Mouse (Mus musculus): ENCODE data around the gene Hyal3. TPM values are rescaled to one million over a fixed set of nuclear protein-coding genes. Genes with fewer than 3 reads are reported as not detected.

The Hyal3 gene
- polyA plus RNA-seq, 2 experiments, result 1.2 to 1.4 TPM

DNA sequence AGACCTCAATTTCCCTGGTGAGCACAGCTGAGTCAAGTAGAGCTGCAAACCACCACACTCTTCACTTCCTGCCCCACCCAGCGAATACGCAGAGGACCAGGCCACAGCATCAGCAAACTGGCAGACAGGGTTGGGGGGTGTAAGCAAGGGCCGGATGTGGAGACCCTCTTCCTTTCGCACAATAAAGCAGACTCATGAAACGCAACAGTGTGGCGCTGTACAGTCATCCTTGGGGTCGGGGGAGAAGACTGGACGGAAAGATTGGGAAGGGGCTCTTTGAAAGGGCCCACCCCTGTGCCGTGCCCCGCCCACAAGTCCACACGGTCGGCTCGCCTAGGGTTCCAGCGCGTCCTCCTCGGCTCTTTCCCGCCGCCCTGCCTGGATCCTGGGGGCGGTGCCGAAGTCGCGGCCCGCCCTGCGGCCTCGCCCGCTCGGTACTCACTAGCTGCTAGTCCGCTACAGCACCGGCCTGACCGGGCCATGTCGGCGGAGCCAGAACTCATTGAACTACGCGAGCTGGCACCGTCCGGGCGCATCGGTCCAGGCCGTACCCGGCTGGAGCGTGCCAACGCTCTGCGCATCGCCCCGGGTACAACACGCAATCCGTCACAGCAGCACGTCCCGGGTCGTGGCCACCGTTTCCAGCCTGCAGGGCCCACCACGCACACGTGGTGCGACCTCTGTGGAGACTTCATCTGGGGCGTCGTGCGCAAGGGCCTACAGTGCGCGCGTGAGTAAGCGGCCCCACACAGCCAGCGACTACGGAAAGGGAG, 29.3 kb upstream of the Hyal3 start, which contains the start of gene Rassf1:
TSS of gene Rassf1 (plus strand) at position 439 of the 773 bp plus-strand sequence.
- DNase-seq (ENCODE audit: low spot score), result peak; percentile 83
- Histone ChIP-seq H3K27me3 (ENCODE audit: control insufficient read depth, insufficient read depth, low read length) (no peaks in the 10 kb centered on the region), H3K9ac (ENCODE audit: low read depth, low read length, severe bottlenecking) (peak within 1 kb of the TSS; percentile 69), H3K4me3 (replicated peaks; ENCODE audit: low read length) (peak within 1 kb of the TSS; percentile 85), H3K27ac (replicated peaks; ENCODE audit: low read depth, low read length) (peak within 1 kb of the TSS; percentile 85), H3K4me2 (replicated peaks; ENCODE audit: low read depth, low read length, severe bottlenecking) (peak within 1 kb of the TSS; percentile 98), H3K36me3 (ENCODE audit: control insufficient read depth, insufficient read depth, low read length) (peaks cover 4% of the 10 kb centered on the region; the same call in 1 of the 2 replicates), H3K4me1 (ENCODE audit: control insufficient read depth, insufficient read depth, low read length) (peaks cover 52% of the 10 kb centered on the region), H3K9me3 (ENCODE audit: control insufficient read depth, low read length) (no peaks in the 10 kb centered on the region)
- WGBS, result under 1% methylated on average over 55 of the region's 63 CpGs
- ATAC-seq (ENCODE audit: low FRiP score, low read depth), result peak; percentile 58
- peak; percentile 52; the same call in 1 of the 2 replicates for TF ChIP-seq POLR2A (IDR thresholded peaks at IDR 0.05; ENCODE audit: borderline replicate concordance, extremely low read depth, insufficient read depth, insufficient read length)

DNA sequence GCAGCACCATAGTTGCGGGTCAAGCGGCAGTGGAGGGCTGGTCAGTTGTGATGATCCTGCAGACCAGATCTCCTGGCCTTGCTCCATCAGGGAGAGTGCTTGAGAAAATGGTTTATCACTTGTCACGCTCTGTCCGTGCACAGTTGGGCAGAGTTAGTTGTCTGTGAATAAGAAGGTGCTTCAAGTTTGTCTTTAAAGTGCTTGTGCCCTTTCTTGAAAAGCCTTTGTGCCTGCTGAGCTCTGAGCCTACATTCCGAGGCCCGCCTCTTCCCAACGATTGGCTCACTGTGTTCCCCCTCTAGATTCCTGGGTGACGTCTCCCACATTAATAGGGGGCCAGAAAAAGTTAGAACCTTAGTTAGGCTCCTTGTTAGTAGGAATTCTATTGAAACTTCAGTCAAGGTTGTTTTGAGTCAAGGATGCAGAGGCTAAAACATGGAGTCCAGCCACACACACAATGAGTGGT, 28.7 kb upstream of the Hyal3 start:
- WGBS, result 7% methylated on average over 8 of the region's 8 CpGs
- Histone ChIP-seq H3K36me3 (ENCODE audit: control insufficient read depth, insufficient read depth, low read length) (peaks cover 10% of the 10 kb centered on the region), H3K4me2 (replicated peaks; ENCODE audit: low read depth, low read length, severe bottlenecking) (peak overlapping the region; percentile 98), H3K4me1 (ENCODE audit: control insufficient read depth, insufficient read depth, low read length) (peaks cover 52% of the 10 kb centered on the region), H3K9ac (ENCODE audit: low read depth, low read length, severe bottlenecking) (peak overlapping the region; percentile 69), H3K9me3 (ENCODE audit: control insufficient read depth, low read length) (no peaks in the 10 kb centered on the region), H3K27ac (replicated peaks; ENCODE audit: low read depth, low read length) (peak overlapping the region; percentile 85), H3K4me3 (replicated peaks; ENCODE audit: low read length) (peak overlapping the region; percentile 85), H3K27me3 (ENCODE audit: control insufficient read depth, insufficient read depth, low read length) (no peaks in the 10 kb centered on the region)
- TF ChIP-seq POLR2A (IDR thresholded peaks at IDR 0.05; ENCODE audit: borderline replicate concordance, extremely low read depth, insufficient read depth, insufficient read length), result no peak
- no peak for ATAC-seq (ENCODE audit: low FRiP score, low read depth)
- DNase-seq (ENCODE audit: low spot score), result peak; percentile 64

DNA sequence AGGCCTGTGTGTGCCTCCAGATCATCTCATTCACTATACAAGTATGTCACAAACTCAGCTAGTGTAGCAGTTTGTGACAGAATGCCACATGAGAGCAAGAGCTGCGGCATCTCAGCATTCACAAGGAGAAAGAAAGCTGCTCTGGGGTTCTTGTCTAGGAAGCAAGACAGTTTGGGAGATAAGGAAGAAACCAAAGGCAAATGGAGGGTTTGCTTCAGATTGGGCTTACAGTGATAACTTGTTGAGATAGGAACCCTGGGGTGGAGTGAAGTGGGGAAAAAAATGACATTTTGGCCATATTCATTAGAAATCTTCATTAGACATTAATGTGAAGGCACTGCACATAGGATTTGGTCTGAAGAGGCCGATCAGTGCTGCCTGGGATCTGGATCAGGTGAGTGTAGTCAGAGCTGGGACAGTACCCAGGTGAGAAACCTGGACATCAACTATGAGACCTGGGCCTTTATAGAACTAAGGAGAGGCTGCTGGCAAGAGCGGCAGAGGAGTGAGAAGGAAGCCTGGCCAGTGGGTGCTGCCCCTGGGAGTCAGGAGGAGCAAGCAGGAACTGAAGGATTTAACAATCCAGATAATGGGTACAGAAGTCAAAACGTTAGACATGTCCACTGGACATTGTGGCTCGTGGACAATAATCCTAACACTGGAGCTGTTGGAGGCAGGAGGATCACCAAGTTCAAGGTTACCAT, 27.8 kb upstream of the Hyal3 start:
- no peak for ATAC-seq (ENCODE audit: low FRiP score, low read depth)
- H3K4me3 ChIP-seq (replicated peaks; ENCODE audit: low read length), result peak overlapping the region; percentile 85
- WGBS, result 67% methylated on average over 5 of the region's 5 CpGs
- H3K4me1 ChIP-seq (ENCODE audit: control insufficient read depth, insufficient read depth, low read length), result peaks cover 44% of the 10 kb centered on the region
- peak overlapping the region; percentile 85; the same call in 1 of the 2 replicates for H3K27ac ChIP-seq (replicated peaks; ENCODE audit: low read depth, low read length)
- H3K9me3 ChIP-seq (ENCODE audit: control insufficient read depth, low read length), result no peaks in the 10 kb centered on the region
- H3K9ac ChIP-seq (ENCODE audit: low read depth, low read length, severe bottlenecking), result peak overlapping the region; percentile 60; the same call in 1 of the 2 replicates
- no peak for TF ChIP-seq POLR2A (IDR thresholded peaks at IDR 0.05; ENCODE audit: borderline replicate concordance, extremely low read depth, insufficient read depth, insufficient read length)
- no peak for DNase-seq (ENCODE audit: low spot score)
- H3K36me3 ChIP-seq (ENCODE audit: control insufficient read depth, insufficient read depth, low read length), result peaks cover 20% of the 10 kb centered on the region
- H3K27me3 ChIP-seq (ENCODE audit: control insufficient read depth, insufficient read depth, low read length), result no peaks in the 10 kb centered on the region
- peak overlapping the region; percentile 98 for H3K4me2 ChIP-seq (replicated peaks; ENCODE audit: low read depth, low read length, severe bottlenecking)

DNA sequence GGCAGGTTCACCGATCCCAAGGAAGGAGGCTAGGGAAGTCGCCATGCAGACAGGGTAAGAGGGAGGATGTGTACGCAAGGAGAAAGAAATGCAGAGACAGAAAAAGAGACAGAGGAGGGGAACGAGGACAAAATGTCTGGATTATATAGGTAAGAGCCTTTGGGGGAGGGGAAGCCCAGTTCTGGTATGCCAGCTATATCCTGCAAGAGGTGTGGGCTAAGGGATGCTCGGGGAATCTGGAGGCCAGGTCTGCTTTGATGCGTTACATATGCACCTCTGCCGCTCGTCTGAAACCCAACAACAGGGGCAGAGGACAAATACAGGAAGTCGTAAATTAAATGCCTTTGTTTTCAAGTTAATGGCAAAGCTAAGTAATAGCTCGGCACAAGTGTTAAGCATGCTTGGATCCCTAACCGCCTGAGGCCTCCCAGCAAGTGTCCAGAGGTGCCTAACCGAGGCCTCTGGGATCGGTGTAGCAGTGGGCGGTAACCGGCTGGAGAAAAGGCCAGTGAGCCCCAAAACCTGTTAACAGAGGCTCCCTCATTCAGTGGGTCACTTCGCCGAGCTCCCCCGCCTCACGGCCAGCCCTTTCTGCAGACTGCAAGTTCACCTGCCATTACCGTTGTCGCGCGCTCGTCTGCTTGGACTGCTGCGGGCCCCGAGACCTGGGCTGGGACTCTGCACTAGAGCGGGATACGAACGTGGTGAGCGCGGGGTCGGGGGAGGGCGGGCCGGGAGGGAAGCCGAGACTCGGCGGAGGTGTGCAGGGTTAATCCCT, 26.9 kb upstream of the Hyal3 start:
- peaks cover 29% of the 10 kb centered on the region for H3K36me3 ChIP-seq (ENCODE audit: control insufficient read depth, insufficient read depth, low read length)
- WGBS, result 7% methylated on average over 37 of the region's 37 CpGs
- no peak for TF ChIP-seq POLR2A (IDR thresholded peaks at IDR 0.05; ENCODE audit: borderline replicate concordance, extremely low read depth, insufficient read depth, insufficient read length)
- no peaks in the 10 kb centered on the region for H3K9me3 ChIP-seq (ENCODE audit: control insufficient read depth, low read length)
- peaks cover 44% of the 10 kb centered on the region for H3K4me1 ChIP-seq (ENCODE audit: control insufficient read depth, insufficient read depth, low read length)
- peak overlapping the region; percentile 79 for H3K27ac ChIP-seq (replicated peaks; ENCODE audit: low read depth, low read length)
- DNase-seq (ENCODE audit: low spot score) (no peak), ATAC-seq (ENCODE audit: low FRiP score, low read depth) (peak; percentile 18)
- no peaks in the 10 kb centered on the region for H3K27me3 ChIP-seq (ENCODE audit: control insufficient read depth, insufficient read depth, low read length)
- H3K9ac ChIP-seq (ENCODE audit: low read depth, low read length, severe bottlenecking), result peak overlapping the region; percentile 60
- peak overlapping the region; percentile 85 for H3K4me3 ChIP-seq (replicated peaks; ENCODE audit: low read length)
- H3K4me2 ChIP-seq (replicated peaks; ENCODE audit: low read depth, low read length, severe bottlenecking), result peak overlapping the region; percentile 98

All from limb, embryonic 14.5 days (tissue).